Mouse (Mus musculus) cerebellum, adult (tissue): ENCODE data around the gene Igf2bp1.
A peak's percentile ranks its signal among the peaks of the same experiment; 100 is the strongest.

Source experiments
- ATAC-seq: cut with Nextera tagmentation; 2 replicates; pipeline ENCODE4 v1.9.2; 2017; ENCODE audit warnings: mild to moderate bottlenecking, moderate library complexity, mixed read lengths; ENCODE audit not compliant: insufficient number of reproducible peaks, low FRiP score, low TSS enrichment

Igf2bp1 gene

DNA sequence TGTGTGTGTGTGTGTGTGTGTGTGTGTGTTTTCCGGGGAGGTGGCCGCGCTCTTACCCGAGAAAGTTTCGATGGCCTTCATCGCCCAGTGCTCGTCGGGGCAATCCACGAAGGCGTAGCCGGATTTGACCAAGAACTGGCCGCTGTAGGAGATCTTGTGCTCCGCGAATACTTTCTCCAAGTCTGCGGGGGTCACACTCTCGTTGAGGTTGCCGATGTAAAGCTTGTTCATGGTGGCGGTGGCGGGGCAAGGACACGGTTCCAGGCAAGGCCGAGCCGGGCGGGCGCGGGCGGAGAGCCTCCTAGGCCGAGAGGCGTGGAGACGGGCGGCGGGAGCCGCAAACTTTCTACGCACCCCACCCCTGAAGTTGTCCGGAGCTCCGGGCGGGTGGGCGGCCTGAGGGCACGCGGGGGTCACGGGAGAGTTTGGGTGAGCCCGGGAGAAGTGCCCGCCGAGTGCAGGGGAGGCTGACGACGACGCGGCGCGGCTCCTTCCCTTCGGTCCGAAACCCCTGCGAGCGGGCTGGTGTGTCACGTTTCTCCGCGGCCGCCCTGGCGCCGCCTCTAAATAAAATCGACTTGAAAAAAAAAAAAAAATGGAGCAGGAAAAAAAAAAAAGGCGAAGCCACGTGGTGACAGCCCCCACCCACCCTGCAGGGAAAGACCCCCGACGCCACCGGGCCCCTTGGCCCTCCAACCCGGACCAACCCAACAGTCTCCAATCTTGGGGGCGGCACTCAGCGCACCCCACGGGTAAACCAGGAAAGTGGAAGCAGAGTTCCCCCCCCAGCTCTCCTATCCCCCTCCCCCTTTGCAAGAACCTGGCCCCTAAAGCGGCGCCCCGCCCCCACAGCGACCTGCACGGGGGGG lies at the start of gene Igf2bp1:
Gene Igf2bp1 (minus strand): TSS at position 538 of the 869 bp plus-strand sequence.
- no peak for ATAC-seq

DNA sequence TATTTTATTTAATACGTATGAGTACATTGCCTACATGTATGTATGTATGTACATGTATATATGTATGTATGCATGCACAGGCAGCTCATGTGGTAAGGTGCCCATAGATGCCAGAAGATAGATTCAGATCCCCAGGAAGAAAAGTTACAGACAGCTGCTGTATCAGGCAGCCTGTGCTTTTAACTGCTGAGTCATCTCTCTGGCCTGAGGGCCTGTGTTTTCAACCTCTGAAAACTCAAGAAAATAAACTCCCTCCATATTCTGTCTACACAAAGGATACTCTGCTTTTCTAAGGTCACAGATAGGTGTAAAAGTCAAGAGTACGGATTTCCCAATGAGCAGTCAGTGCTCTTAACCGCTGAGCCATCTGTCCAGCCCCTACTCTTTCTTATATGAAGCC lies 45.1 kb upstream of the Igf2bp1 start:
- ATAC-seq = no peak

DNA sequence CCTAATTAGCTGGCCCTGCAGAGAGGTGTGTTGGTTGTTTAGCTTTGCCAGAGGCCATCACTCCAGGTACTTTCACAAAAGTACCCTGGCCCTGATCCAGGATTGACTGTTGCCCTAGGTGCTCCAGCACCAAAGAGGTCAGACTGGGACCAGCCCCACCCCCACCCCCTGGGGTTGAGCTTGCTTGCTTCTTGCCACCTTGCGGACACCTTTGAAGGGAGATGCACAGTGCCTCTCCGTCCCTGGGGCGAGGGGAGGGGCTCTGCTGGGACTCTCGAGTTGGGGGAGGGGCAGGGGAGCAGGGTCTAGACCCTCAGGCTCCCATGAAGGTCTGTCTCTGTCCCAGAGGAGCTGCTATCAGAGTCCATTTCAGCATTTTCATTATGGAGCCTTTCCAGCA lies 44.2 kb upstream of the Igf2bp1 start:
- no peak for ATAC-seq

DNA sequence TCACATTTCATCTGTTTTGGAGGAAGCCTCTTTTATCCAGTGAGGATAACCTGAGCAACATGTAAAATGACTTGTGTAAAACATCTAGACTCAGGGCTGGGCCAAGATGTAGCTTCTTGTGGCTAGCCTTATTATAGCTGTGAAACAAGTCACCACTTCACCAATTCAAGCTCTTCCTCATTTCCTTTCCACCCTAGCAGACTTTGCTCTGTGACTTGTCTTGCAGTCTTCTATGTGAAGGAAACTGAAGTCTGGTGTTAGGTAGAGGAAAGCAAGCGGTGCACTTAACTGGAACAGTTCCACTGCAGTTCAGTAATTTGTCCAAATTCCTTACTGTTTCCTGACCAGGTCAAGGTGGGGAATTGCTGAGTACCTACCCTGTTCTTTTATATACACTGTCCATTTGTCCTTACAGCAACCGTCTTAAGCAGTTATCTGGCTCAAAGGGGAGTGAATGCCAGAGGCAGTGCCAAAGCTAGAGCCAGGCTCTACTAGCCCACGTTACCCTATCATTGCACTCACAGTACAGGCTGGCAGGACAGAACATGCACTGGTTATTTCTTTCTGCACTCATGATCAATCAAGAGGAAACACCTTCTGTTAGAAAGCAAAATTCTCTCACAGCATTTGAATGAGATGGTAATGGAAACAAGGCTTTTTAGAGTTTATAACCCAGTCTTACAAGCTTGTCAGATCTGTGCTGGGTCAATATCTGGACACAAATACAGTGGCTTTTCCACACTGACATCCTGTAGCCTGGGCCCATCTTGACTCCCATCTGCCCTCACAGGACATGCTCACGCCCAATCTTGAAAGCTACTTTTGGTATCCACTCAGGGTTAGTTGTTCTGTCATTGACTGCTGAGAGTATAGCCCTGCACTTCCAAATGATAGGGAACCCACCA lies 42.0 kb upstream of the Igf2bp1 start:
- no peak for ATAC-seq

DNA sequence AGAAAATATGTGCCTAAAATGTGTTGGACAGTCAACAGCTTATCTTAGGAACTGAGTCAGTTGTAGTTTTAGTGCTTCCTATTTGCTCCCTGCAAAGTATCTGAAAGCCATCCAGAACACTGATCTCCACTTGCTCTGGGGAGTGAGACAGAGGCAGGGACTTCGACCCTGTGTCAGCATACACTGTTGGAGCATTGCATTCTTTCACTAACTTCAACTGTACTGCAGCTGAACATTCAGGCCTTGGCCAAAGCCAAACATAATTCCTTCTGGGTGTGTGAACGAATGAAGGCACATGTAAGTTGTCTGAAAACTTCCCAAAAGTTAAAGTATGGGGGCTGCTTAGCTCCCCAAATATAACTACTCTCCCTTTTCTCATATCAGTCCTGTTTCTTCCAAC lies 41.1 kb upstream of the Igf2bp1 start:
- no peak for ATAC-seq

DNA sequence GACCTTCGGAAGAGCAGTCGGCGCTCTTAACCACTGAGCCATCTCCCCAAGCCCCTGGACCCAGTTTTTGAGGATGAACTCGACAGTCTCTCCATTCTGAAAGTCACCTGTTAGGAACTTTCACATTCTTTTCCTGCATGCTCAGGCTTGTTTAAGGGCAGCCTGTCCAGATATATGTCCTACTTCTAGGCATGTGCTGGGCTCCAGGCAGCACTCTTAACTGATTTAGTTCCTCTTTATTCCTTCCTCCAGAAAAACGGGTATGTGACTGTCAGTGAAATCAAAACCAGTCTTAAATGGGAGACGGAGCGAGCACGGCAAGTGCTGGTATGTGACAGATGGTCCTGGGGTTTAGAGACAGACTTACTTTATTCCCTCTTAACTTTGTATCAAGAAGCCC lies 40.3 kb upstream of the Igf2bp1 start:
- no peak for ATAC-seq

DNA sequence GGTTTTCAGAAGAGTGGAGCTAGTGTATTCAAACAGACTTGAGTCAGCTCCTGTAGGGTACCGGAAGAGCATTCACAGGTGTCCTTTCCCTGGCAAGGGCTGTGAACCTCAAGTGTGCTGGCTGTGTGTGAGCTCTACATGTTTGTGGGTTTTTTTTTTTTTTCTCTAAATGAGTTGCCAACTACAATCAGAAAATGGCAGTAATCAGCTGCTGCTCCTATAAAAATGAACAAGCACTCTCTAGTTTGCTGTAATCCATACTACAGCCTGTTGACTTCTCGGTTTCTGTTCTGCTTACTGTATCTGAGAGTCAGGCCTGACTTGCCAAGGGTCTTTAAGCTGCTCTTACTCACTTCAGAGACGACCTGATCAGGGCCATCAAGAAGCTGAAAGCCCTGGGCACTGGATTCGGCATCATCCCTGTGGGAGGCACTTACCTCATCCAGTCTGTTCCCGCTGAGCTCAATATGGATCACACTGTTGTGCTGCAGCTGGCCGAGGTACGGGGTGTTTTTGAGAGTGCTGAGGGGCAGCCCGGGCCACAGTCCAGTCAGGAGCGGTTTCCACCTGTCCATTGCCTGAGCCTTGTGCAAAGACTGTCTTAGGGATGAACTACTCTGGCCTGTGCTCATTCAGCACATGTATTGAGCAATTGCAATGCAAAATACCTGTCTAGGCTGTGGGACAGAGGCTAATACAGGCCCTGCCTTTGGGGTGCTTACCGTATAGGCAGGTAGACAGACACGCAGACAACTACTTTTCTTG lies 39.2 kb upstream of the Igf2bp1 start:
- no peak for ATAC-seq

DNA sequence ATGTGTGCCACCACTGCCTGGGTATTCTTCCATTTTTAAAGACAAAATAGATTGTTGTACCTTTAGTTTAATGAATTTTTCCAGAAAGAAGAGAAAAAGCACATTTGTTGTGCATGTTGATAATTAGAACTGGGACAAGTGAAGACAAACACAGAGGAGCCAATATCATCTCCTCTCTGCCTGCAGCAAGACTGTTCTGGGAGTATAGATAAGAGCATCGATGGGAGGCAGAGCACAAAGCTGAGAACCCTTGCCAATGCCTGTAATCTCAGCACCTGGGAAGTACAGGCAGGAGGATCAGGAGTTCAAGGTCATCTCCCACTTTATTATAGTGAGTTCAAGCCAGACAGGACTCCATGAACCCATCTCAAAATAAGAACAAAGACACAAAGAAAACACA lies 32.8 kb upstream of the Igf2bp1 start:
- no peak for ATAC-seq

DNA sequence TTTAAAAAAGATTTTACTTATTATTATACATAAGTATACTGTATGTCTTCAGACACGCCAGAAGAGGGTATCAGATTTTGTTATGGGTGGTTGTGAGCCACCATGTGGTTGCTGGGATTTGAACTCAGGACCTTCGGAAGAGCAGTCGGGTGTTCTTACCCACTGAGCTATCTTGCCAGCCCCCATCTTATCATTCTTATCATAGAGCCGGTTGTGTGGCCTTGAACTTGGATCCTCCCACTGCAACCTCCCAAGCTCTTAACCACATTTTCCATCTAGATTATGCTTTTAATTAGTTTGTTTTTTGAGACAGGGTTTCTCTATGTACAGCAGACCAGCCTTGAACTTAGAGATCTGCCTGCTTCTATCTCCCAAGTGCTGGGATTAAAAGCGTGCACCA lies 31.8 kb upstream of the Igf2bp1 start:
- no peak for ATAC-seq

DNA sequence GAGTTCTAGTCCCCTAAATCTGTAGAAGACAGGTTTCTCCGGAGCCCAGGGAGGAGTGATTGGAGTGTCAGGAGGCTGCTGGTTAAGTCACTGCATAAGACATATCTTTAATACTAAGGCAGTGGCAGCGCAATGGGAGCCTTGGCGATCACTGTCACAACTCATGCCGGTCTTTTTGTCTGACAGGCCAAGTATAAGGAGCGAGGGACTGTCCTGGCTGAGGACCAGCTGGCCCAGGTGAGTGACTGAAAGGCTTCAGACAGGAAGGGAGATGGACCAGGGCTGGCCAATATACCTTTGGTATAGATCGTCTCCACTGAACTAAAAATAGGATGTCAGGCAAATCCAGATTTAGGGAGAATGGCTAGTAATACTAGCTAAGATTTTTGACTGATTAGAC lies 29.4 kb upstream of the Igf2bp1 start:
- ATAC-seq = no peak

DNA sequence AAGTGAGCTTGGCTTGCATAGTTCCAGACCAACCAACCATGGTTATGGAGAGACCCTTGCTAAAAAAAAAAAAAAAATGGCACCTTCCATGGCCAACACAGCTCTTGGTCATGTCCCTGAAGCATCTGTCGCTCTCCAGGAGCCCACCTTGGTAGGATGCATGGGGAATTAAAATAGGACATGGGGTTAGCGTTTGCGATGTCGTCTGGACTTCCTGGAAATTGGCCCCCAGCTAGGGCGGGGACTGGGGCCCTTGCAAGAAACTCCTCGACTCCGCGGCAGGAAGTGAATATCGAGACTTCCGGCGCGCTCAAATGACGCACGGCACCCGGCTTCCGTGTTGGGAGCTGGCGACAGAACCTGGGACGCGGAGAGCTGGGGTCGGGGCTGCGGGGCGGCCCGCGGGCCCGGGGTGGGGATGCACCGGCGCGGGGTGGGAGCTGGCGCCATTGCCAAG lies 28.9 kb upstream of the Igf2bp1 start, which contains the start of gene Snf8:
Gene Snf8 (plus strand): TSS at position 290 of the 457 bp plus-strand sequence.
- ATAC-seq = peak; percentile 64; the same call in 1 of the 2 replicates

DNA sequence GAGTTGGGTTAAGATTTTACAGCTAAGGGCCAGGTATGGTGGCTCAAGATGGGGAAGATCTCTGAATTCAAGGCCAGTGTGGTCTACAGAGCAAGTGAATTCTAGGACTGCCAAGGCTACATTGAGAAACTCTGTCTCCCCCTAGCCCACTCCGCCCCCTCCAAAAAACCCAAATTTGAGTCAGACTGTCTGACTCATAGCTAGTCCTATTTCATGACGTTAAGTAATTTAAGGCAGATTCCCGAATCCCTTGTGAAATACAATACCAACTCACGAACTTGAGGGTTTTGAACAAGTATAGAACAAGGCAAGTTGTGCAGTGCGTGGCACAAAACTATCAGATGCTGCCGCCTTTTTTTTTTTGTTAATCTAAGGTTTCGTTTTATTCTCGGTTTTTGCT lies 28.4 kb upstream of the Igf2bp1 start:
- ATAC-seq = no peak

DNA sequence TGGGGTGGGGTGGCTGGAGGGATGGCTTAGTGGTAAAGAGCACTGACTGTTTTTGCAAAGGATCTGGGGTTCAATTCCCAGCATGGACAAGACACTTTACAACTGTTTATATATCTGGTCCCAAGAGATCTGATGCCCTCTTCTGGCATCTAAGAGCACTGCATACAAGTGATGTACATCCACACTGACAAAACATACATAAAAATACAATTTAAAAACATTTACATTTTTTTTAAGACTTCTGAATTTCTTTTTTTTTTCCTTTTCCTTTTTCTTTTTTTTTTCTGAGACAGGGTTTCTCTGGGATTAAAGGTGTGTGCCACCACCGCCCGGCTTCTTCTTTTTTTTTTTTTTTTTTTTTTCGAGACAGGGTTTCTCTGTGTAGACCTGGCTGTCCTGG lies 27.5 kb upstream of the Igf2bp1 start:
- no peak for ATAC-seq

DNA sequence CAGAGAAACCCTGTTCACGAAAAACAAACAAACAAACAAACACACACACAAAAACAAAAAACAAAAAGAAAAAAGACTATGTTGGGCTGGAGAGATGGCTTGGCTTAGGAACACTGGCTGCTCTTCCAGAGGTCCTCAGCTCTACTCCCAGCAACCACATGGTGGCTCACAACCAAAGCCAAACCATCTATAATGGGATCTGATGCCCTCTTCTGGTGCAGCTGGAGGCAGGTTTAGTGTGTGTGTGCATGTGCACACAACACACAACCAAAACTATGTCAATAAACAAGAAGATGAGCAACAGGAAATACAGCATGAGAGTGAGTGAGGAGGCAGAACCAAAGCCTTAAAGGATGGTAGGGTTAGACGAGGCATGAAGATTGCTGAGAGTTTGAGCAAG lies 26.0 kb upstream of the Igf2bp1 start:
- no peak for ATAC-seq

DNA sequence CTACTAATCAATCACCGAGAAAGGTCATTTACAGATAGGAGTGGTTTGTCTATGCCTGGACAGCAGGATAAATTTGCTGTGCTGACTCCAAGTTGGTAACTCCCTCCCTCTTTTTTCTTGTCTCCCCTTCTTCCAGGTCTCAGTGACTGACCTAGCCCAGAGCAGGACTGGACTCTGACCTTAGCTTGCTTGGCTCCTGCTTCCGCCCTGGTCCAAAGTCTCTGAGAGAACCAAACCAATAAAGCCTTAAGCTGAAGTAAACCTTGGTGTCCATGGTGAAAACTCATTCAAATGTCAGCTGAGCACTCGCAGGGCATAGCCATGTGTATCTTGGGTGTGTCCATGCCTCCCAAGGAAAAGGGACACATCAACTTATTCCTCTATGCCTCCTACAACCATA lies 24.8 kb upstream of the Igf2bp1 start:
- ATAC-seq = no peak

DNA sequence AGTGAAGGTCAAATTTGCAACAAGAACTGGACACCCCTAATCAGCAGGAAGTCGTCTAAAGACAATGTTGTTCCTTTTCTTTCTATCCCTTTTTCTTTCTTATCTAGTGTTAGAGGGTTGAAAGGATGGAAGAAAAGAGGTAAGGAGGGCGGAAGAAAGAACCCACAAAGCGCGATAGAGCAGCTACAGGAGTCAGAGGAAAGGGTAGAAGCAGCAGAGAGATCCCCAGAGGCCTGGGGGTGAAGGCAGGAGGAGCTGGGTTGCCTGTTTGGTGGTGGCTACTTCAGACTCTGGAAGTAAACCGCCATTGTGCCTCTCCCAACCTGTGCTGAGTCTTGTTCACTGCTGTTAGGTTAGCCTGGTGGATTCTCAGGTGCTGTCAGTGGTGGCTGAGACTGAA lies 22.4 kb upstream of the Igf2bp1 start:
- ATAC-seq = no peak

DNA sequence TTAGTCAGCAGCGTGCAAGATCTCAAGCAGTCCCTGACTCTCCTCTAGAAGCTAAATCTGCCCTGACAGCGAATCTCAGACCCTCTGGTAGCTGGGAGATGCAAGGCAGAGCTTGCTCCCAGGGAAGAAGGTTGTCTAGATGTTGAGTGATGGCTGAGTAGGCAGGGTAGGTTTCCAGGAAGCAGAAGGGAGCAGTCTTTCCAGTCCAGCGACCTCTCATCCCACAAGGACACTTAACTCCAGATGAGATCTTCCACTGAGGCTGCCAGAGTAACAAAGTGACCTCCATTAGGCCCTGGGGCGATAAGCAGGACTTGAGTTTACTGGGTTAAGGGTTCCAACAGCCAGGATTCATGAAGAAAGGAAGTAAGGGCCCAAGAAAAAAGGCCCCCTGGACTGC lies 14.9 kb upstream of the Igf2bp1 start:
- no peak for ATAC-seq

DNA sequence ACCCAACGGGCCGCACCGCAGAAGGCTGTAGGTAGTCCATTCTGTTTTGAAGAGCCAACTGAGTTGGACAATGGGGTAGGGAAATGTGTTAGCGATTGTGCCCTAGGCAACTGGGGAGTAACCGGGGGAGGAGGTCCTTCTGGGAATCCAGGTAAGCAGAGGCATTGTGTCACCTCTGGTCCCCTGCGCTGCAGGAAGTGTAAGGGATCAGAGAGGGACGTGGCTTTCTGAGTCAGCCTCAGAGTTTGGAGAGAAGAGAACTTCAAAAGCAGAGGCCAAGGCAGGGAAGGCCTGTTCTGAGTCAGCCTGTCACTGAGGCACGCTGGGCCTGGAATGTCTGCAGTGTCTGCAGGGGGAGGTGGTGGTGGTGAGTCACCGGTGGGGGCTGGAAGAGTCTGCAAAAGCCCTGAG lies 12.2 kb upstream of the Igf2bp1 start:
- ATAC-seq = no peak

DNA sequence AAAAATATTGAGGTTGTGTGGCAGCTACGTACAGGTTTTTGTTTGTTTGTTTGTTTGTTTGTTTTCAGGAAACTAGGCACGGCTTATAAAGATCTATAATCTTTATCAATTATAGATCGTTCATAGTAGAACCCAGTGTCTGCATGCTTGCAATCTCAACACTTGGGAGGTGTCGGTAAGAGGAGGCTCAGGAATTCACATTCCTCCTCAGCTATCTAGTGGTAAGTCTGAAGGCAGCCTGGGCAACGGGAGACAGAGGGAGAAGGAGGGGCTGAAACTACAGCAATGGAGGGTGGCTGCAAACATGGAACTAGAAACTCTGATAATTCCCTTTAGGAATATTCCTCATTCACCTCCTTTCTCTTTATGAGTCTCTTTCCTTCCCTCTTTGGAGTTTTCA lies 9.7 kb upstream of the Igf2bp1 start:
- no peak for ATAC-seq

DNA sequence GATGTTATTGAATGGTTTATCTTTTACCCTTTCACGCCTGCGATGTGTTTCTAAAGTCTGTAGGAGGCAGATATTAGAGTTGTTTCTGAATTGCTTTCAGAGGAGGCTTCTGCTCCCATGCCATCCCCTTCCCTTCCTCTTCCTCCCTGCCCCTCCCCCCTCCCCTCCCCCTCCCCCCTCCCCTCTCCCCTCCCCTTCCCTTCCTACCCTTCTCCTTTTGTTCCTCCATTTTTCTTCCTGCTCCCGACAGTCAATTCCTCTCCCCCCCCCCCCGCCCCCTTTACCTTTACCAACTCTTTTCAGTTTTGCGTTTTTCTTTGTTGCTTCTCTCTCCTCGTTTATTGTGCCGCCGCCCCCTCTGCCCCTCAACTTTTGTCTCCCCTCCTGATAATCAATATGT lies 6.2 kb upstream of the Igf2bp1 start:
- ATAC-seq = no peak

DNA sequence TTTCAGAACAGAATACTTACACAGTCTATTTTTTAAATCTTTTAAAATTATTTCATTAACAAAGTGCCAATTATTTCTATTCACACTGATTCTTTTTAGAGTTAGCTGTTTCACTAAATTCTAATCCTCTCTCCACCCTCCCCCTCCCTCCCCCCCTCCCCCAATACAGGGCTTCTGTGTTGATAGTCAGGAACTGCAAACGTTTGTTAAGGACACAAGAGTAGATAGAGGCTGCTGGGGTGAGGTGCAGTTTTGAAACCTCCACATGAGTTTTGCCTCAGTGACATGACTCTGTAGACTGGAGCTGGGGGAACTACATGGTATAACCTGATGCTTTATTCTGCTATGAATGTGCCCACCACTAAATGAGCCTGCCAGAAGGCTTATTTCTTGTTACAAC lies 3.1 kb upstream of the Igf2bp1 start:
- ATAC-seq = no peak
